Mouse (Mus musculus) cortical plate, adult 2 months (tissue): ENCODE measurements around the gene Ppm1l. TPM values are rescaled to one million over a fixed set of nuclear protein-coding genes. Genes with fewer than 3 reads are reported as not detected.
"Not testable (repeated sequence)": the region's sequence is repeated elsewhere in the genome, so short reads cannot be mapped to it uniquely, and the experiment has no call there.

ENCODE experiments used
- H3K27ac ChIP-seq: fragments of 200-500 bp; 2 replicates; pipeline ENCODE4 v1.5.1; 2012; ENCODE audit warnings: low read length, control low read depth, inconsistent platforms; ENCODE audit not compliant: insufficient read depth
- H3K4me1 ChIP-seq: fragments of 200-500 bp; 2 replicates; pipeline ENCODE4 v1.6.1; 2011; ENCODE audit warnings: low read length; ENCODE audit not compliant: control insufficient read depth, insufficient read depth
- H3K4me3 ChIP-seq: fragments of 200-500 bp; 2 replicates; pipeline ENCODE4 v1.5.1; 2011; ENCODE audit warnings: mild to moderate bottlenecking, low read length, control low read depth; ENCODE audit not compliant: insufficient read depth
- CTCF ChIP-seq: fragments of 200-500 bp; IDR thresholded peaks from 2 replicates; pipeline ENCODE4 v1.5.1; 2011; ENCODE audit warnings: mild to moderate bottlenecking, control low read depth, low read length; ENCODE audit not compliant: insufficient read depth; ENCODE audit errors: extremely low read depth
- POLR2A ChIP-seq: fragments of 200-500 bp; IDR thresholded peaks from 2 replicates; pipeline ENCODE4 v1.6.1; 2011; ENCODE audit warnings: mild to moderate bottlenecking, low read length, control low read depth; ENCODE audit not compliant: insufficient read depth; ENCODE audit errors: extremely low read depth
- polyA plus RNA-seq: library from polyadenylated mRNA; depleted of rRNA; stranded (reverse); fragments of >200 nt; gene quantifications from 2 replicates; pipeline ENCODE4 v1.2.3, GENCODE M21; 2012

The Ppm1l gene
- polyA plus RNA-seq, 1 experiment, result 35.3 TPM

DNA sequence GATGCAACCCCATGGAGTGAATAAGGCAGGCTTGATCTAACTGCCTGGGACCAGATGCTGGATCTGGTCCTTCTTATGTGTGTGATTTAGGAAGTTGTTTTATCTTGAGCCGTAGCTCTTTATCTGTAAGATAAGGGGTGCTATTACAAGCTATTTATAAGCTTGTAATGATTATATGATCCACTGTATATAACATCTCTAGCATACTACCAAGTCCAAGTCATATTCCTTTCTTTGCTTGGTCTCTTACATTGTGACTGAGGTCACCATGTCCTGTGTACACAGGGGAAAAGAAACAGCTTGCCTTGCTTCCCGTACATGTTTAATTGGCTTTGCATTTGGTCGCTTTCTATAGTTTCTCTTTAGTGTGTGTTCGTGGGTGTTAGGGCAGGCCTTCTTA is 46.2 kb downstream of the Ppm1l start:
- no peak for TF ChIP-seq CTCF
- no peak for TF ChIP-seq POLR2A
- H3K4me3 ChIP-seq, result no peak overlapping the region
- H3K27ac ChIP-seq, result 0 out of 2 replicates have a peak overlapping the region, but pooled peaks have one; percentile 50
- peaks cover 8% of the 10 kb centered on the region for H3K4me1 ChIP-seq

- Histone ChIP-seq H3K4me3 (no peak overlapping the region), H3K27ac (no peak overlapping the region), H3K4me1 (peaks cover 13% of the 10 kb centered on the region)
- no peak for TF ChIP-seq CTCF
- no peak for TF ChIP-seq POLR2A
These were observed 47.5 kb downstream of the Ppm1l start for GRCm38 (mm10) chr3:69364151-69364550.

DNA sequence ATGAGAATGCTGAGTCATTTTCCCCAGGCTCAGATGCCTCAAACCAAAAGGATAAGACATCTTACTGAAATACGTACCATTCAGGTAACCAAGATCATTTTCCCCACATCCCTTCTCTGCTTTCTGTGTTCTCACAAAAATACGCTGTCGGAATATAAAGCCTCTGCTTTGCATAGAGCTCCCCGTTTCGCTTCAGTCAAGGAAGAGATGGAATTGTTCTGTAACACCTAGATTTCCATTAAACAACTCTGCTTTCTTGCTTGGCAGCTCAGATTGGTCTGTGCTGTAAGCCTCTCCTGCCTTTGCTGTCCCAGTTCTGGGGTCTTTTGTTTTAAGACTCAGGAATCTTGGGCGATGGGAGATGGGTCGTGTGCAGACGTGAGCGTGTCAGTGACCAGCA is 51.3 kb downstream of the Ppm1l start:
- peaks cover 6% of the 10 kb centered on the region for H3K4me1 ChIP-seq
- peak overlapping the region; percentile 74 for H3K27ac ChIP-seq
- TF ChIP-seq CTCF, result no peak
- TF ChIP-seq POLR2A, result no peak
- peak overlapping the region; percentile 14; the same call in 1 of the 2 replicates for H3K4me3 ChIP-seq

GRCm38 (mm10) chr3:69372731-69373130 is 56.1 kb downstream of the Ppm1l start:
- H3K27ac ChIP-seq, result no peak overlapping the region
- peaks cover 8% of the 10 kb centered on the region for H3K4me1 ChIP-seq
- no peak overlapping the region for H3K4me3 ChIP-seq
- TF ChIP-seq POLR2A (no peak), CTCF (0 out of 2 replicates have a peak, but pooled peaks have one; percentile 6)

- H3K4me1 ChIP-seq, result peaks cover 3% of the 10 kb centered on the region; the same call in 1 of the 2 replicates
- 0 out of 2 replicates have a peak overlapping the region, but pooled peaks have one; percentile 37 for H3K27ac ChIP-seq
- H3K4me3 ChIP-seq, result no peak overlapping the region
- TF ChIP-seq POLR2A (no peak), CTCF (no peak)
These were observed 57.1 kb downstream of the Ppm1l start for GRCm38 (mm10) chr3:69373544-69374306.

DNA sequence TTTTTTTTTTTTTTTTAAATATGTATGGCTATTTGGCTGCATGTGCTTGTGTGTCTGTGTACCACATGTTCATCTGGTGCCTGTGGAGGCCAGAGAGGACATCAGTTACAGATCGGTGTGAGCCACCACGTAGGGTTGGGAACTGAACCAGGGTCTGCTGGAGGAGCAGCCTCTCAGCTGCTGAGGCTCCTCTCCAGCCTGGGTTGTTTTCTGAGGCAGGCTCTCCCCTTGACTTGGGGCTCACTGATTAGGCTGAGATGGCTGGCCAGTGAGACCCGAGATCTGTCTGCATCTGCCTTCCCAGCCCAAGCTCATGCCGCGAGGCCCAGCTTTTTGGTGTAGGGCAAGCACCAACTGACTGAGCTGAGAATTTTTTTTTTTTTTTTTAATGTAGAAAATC is 57.9 kb downstream of the Ppm1l start:
- no peak for TF ChIP-seq CTCF
- TF ChIP-seq POLR2A, result no peak
- Histone ChIP-seq H3K4me1 (peaks cover 3% of the 10 kb centered on the region; the same call in 1 of the 2 replicates), H3K4me3 (no peak overlapping the region), H3K27ac (no peak overlapping the region)

GRCm38 (mm10) chr3:69374983-69375382 is 58.3 kb downstream of the Ppm1l start:
- TF ChIP-seq CTCF, result no peak
- no peak for TF ChIP-seq POLR2A
- no peak overlapping the region for H3K27ac ChIP-seq
- no peak overlapping the region for H3K4me3 ChIP-seq
- peaks cover 3% of the 10 kb centered on the region; the same call in 1 of the 2 replicates for H3K4me1 ChIP-seq

DNA sequence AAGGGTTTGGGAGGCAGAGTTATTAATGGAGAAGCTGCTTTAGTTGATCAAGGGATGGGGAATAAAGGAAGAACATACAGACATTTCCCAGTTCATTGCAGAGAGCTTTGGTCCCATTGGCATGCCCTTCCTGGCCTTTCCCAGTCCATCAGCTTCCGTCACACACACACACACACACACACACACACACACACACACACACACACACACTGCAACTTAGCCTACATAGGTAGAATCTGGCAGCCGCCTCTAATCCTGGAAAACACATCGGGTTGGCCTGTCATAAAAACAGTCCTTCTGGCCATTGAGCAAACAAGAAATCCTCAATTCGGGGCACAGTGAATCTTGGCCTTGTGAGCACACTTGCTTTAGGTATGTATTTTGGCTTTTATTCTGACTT is 64.6 kb downstream of the Ppm1l start:
- no peak for TF ChIP-seq POLR2A
- no peak overlapping the region for H3K4me3 ChIP-seq
- H3K27ac ChIP-seq, result no peak overlapping the region
- peaks cover 3% of the 10 kb centered on the region; the same call in 1 of the 2 replicates for H3K4me1 ChIP-seq

- not testable (repeated sequence) for H3K4me3 ChIP-seq, H3K27ac ChIP-seq, H3K4me1 ChIP-seq
These were observed 75.2 kb downstream of the Ppm1l start for GRCm38 (mm10) chr3:69391834-69392233.

- TF ChIP-seq CTCF (no peak), POLR2A (no peak)
- no peak overlapping the region for H3K27ac ChIP-seq
These were observed 75.6 kb downstream of the Ppm1l start for GRCm38 (mm10) chr3:69392298-69392697.

More at GRCm38 (mm10) chr3:69392298-69392697, 75.6 kb downstream of the Ppm1l start:
- no peak overlapping the region for H3K4me3 ChIP-seq
- H3K4me1 ChIP-seq, result no peaks in the 10 kb centered on the region; the same call in 1 of the 2 replicates
